Mouse (Mus musculus): ENCODE results near the gene Gm7792. TPM values are rescaled to one million over a fixed set of nuclear protein-coding genes. Genes with fewer than 3 reads are reported as not detected.
"Not testable (repeated sequence)": the region's sequence is repeated elsewhere in the genome, so short reads cannot be mapped to it uniquely, and the experiment has no call there.

Gm7792 gene
- total RNA-seq (2014; rRNA removed): not detected in 2 replicates
- polyA plus RNA-seq (2015; fragmentation: Nextera tagmentation; extraction: Ambion mirVana): not detected in 2 replicates

GRCm38 (mm10) chr5:93843476-93843875 is at the start of gene Gm7792:
Gm7792 (plus strand) TSS chr5:93843776.
- DNase-seq (ENCODE audit: low spot score); H3K4me3 ChIP-seq (ENCODE audit: low read length); H3K27me3 ChIP-seq (ENCODE audit: insufficient read depth, low read length); H3K9ac ChIP-seq (replicated peaks; ENCODE audit: low read length); ATAC-seq; H3K9me3 ChIP-seq (ENCODE audit: low read length); H3K4me1 ChIP-seq (ENCODE audit: insufficient read depth, low read length); H3K27ac ChIP-seq; H3K4me2 ChIP-seq (ENCODE audit: low read depth, low read length); H3K36me3 ChIP-seq (ENCODE audit: insufficient read depth, low read length): not testable (repeated sequence)
- 88% methylated on average over 1 of the region's 2 CpGs for WGBS

Other genes starting within 250 kb of the Gm7792 start
- gene C87414, start 172.2 kb upstream of the Gm7792 start, total RNA-seq (2014; rRNA removed): not detected in 2 replicates
- not detected in 2 replicates for gene C87414, start 172.2 kb upstream of the Gm7792 start, polyA plus RNA-seq (2015; fragmentation: Nextera tagmentation; extraction: Ambion mirVana)
- not detected in 2 replicates for gene Gm16429, start 85.3 kb downstream of the Gm7792 start, total RNA-seq (2014; rRNA removed)
- not detected in 2 replicates for gene Gm16429, start 85.3 kb downstream of the Gm7792 start, polyA plus RNA-seq (2015; fragmentation: Nextera tagmentation; extraction: Ambion mirVana)
- not detected in 2 replicates for gene BC061212, start 226.8 kb downstream of the Gm7792 start, total RNA-seq (2014; rRNA removed)
- gene BC061212, start 226.8 kb downstream of the Gm7792 start, polyA plus RNA-seq (2015; fragmentation: Nextera tagmentation; extraction: Ambion mirVana): not detected in 2 replicates
- gene Gm6351, start 232.6 kb downstream of the Gm7792 start, total RNA-seq (2014; rRNA removed): not detected in 2 replicates
- not detected in 2 replicates for gene Gm6351, start 232.6 kb downstream of the Gm7792 start, polyA plus RNA-seq (2015; fragmentation: Nextera tagmentation; extraction: Ambion mirVana)